Mouse (Mus musculus): ENCODE results near the gene Tspyl1. TPM values are rescaled to one million over a fixed set of nuclear protein-coding genes. Genes with fewer than 3 reads are reported as not detected.

Gene Tspyl1
- polyA plus RNA-seq, 1 experiment from 2014 or later: 56.3 TPM

DNA sequence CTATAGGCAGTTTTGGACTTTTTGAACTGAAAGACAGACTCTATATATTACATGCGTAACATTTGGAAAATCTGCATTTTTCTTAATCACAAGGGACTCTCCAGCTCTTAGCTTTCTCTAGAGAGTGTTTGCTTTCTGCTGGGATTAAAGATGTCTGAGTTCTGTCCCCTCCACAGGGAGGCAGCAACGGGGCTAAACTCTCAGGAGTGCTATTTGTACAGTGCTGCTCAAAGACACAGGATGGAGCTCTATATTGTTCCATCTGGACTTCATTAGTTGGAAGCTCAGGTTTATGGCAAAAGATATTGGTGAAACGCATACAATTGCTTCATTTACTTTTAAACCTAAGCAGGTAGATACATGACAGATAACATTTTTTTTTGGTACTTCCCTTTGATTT lies 30.5 kb downstream of the Tspyl1 start:
- H3K36me3 ChIP-seq (ENCODE audit: control insufficient read depth, insufficient read depth, low read length): no peaks in the 10 kb centered on the region
- H3K4me3 ChIP-seq (ENCODE audit: low read depth, low read length): no peak overlapping the region
- H3K9me3 ChIP-seq (ENCODE audit: control insufficient read depth, low read depth, low read length): no peaks in the 10 kb centered on the region
- ATAC-seq (ENCODE audit: insufficient number of reproducible peaks, insufficient read depth, low FRiP score, low read depth): no peak
- H3K4me2 ChIP-seq (replicated peaks; ENCODE audit: low read depth, low read length): no peak overlapping the region
- H3K27ac ChIP-seq (ENCODE audit: low read length): no peak overlapping the region
- no peak overlapping the region for H3K9ac ChIP-seq (replicated peaks; ENCODE audit: low read depth, low read length)
- H3K4me1 ChIP-seq (ENCODE audit: control insufficient read depth, insufficient read depth, low read length): no peaks in the 10 kb centered on the region; the same call in 1 of the 2 replicates
- no peaks in the 10 kb centered on the region for H3K27me3 ChIP-seq (ENCODE audit: control insufficient read depth, insufficient read depth, low read length)
- WGBS: 76% methylated on average over 3 of the region's 3 CpGs

GRCm38 (mm10) chr10:34316571-34317216 lies 34.7 kb downstream of the Tspyl1 start:
- Histone ChIP-seq H3K4me3 (ENCODE audit: low read depth, low read length) (no peak overlapping the region), H3K27ac (ENCODE audit: low read length) (no peak overlapping the region), H3K9me3 (ENCODE audit: control insufficient read depth, low read depth, low read length) (no peaks in the 10 kb centered on the region), H3K9ac (replicated peaks; ENCODE audit: low read depth, low read length) (no peak overlapping the region), H3K36me3 (ENCODE audit: control insufficient read depth, insufficient read depth, low read length) (peaks cover under 1% of the 10 kb centered on the region; the same call in 1 of the 2 replicates), H3K4me2 (replicated peaks; ENCODE audit: low read depth, low read length) (0 out of 2 replicates have a peak overlapping the region, but pooled peaks have one; percentile 5), H3K4me1 (ENCODE audit: control insufficient read depth, insufficient read depth, low read length) (no peaks in the 10 kb centered on the region; the same call in 1 of the 2 replicates), H3K27me3 (ENCODE audit: control insufficient read depth, insufficient read depth, low read length) (no peaks in the 10 kb centered on the region)
- peak; percentile 81 for ATAC-seq (ENCODE audit: insufficient number of reproducible peaks, insufficient read depth, low FRiP score, low read depth)
- 2% methylated on average over 3 of the region's 3 CpGs for WGBS

- WGBS: 37% methylated on average over 2 of the region's 2 CpGs
- Histone ChIP-seq H3K4me3 (ENCODE audit: low read depth, low read length) (no peak overlapping the region), H3K9ac (replicated peaks; ENCODE audit: low read depth, low read length) (no peak overlapping the region), H3K36me3 (ENCODE audit: control insufficient read depth, insufficient read depth, low read length) (peaks cover 5% of the 10 kb centered on the region; the same call in 1 of the 2 replicates), H3K27ac (ENCODE audit: low read length) (no peak overlapping the region), H3K9me3 (ENCODE audit: control insufficient read depth, low read depth, low read length) (no peaks in the 10 kb centered on the region), H3K4me1 (ENCODE audit: control insufficient read depth, insufficient read depth, low read length) (no peaks in the 10 kb centered on the region; the same call in 1 of the 2 replicates), H3K4me2 (replicated peaks; ENCODE audit: low read depth, low read length) (no peak overlapping the region), H3K27me3 (ENCODE audit: control insufficient read depth, insufficient read depth, low read length) (no peaks in the 10 kb centered on the region)
- ATAC-seq (ENCODE audit: insufficient number of reproducible peaks, insufficient read depth, low FRiP score, low read depth): no peak
These were observed 35.2 kb downstream of the Tspyl1 start for GRCm38 (mm10) chr10:34317217-34317606.

DNA sequence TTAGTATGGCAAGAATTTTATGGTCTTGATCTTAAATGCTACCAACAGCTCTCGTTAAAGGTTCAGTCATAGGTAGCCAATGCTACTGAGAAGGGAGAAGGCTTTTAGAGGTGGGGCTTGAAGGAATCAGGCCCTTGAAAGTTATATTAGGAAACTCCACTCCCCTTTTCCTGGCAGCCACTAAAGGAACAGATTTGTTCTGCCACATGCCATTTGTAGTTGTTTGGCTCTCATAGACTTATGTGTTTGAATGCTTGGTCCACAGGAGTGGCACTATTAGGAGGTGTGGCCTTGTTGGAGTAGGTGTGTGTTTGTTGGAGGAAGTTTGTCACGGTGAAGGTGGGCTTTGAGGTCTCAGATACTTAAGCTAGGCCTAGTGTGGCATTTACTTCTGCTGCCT lies 38.8 kb downstream of the Tspyl1 start:
- Histone ChIP-seq H3K36me3 (ENCODE audit: control insufficient read depth, insufficient read depth, low read length) (peaks cover 5% of the 10 kb centered on the region; the same call in 1 of the 2 replicates), H3K4me1 (ENCODE audit: control insufficient read depth, insufficient read depth, low read length) (no peaks in the 10 kb centered on the region; the same call in 1 of the 2 replicates), H3K9ac (replicated peaks; ENCODE audit: low read depth, low read length) (no peak overlapping the region), H3K9me3 (ENCODE audit: control insufficient read depth, low read depth, low read length) (no peaks in the 10 kb centered on the region), H3K4me3 (ENCODE audit: low read depth, low read length) (no peak overlapping the region), H3K27ac (ENCODE audit: low read length) (no peak overlapping the region), H3K4me2 (replicated peaks; ENCODE audit: low read depth, low read length) (no peak overlapping the region), H3K27me3 (ENCODE audit: control insufficient read depth, insufficient read depth, low read length) (no peaks in the 10 kb centered on the region)
- no peak for ATAC-seq (ENCODE audit: insufficient number of reproducible peaks, insufficient read depth, low FRiP score, low read depth)
- WGBS: 81% methylated on average over 2 of the region's 2 CpGs

- Histone ChIP-seq H3K27me3 (ENCODE audit: control insufficient read depth, insufficient read depth, low read length) (no peaks in the 10 kb centered on the region), H3K4me2 (replicated peaks; ENCODE audit: low read depth, low read length) (no peak overlapping the region), H3K9ac (replicated peaks; ENCODE audit: low read depth, low read length) (no peak overlapping the region), H3K27ac (ENCODE audit: low read length) (no peak overlapping the region), H3K9me3 (ENCODE audit: control insufficient read depth, low read depth, low read length) (no peaks in the 10 kb centered on the region), H3K4me1 (ENCODE audit: control insufficient read depth, insufficient read depth, low read length) (no peaks in the 10 kb centered on the region), H3K36me3 (ENCODE audit: control insufficient read depth, insufficient read depth, low read length) (peaks cover 5% of the 10 kb centered on the region; the same call in 1 of the 2 replicates), H3K4me3 (ENCODE audit: low read depth, low read length) (no peak overlapping the region)
- WGBS: 22% methylated on average over 4 of the region's 4 CpGs
- ATAC-seq (ENCODE audit: insufficient number of reproducible peaks, insufficient read depth, low FRiP score, low read depth): no peak
These were observed 44.7 kb downstream of the Tspyl1 start for GRCm38 (mm10) chr10:34326701-34327100.

- 60% methylated on average over 5 of the region's 5 CpGs for WGBS
- H3K27ac ChIP-seq (ENCODE audit: low read length): no peak overlapping the region
- ATAC-seq (ENCODE audit: insufficient number of reproducible peaks, insufficient read depth, low FRiP score, low read depth): no peak
- H3K4me3 ChIP-seq (ENCODE audit: low read depth, low read length): no peak overlapping the region
- no peak overlapping the region for H3K4me2 ChIP-seq (replicated peaks; ENCODE audit: low read depth, low read length)
- H3K9ac ChIP-seq (replicated peaks; ENCODE audit: low read depth, low read length): no peak overlapping the region
- no peaks in the 10 kb centered on the region for H3K9me3 ChIP-seq (ENCODE audit: control insufficient read depth, low read depth, low read length)
- no peaks in the 10 kb centered on the region for H3K27me3 ChIP-seq (ENCODE audit: control insufficient read depth, insufficient read depth, low read length)
- peaks cover under 1% of the 10 kb centered on the region; the same call in 1 of the 2 replicates for H3K36me3 ChIP-seq (ENCODE audit: control insufficient read depth, insufficient read depth, low read length)
- no peaks in the 10 kb centered on the region for H3K4me1 ChIP-seq (ENCODE audit: control insufficient read depth, insufficient read depth, low read length)
These were observed 45.2 kb downstream of the Tspyl1 start for GRCm38 (mm10) chr10:34327144-34327543.

GRCm38 (mm10) chr10:34328310-34328709 lies 46.3 kb downstream of the Tspyl1 start:
- H3K27ac ChIP-seq (ENCODE audit: low read length): no peak overlapping the region
- H3K4me3 ChIP-seq (ENCODE audit: low read depth, low read length): no peak overlapping the region
- ATAC-seq (ENCODE audit: insufficient number of reproducible peaks, insufficient read depth, low FRiP score, low read depth): 0 out of 2 replicates have a peak, but pooled peaks have one; percentile 46
- no peaks in the 10 kb centered on the region for H3K9me3 ChIP-seq (ENCODE audit: control insufficient read depth, low read depth, low read length)
- H3K36me3 ChIP-seq (ENCODE audit: control insufficient read depth, insufficient read depth, low read length): no peaks in the 10 kb centered on the region
- H3K9ac ChIP-seq (replicated peaks; ENCODE audit: low read depth, low read length): no peak overlapping the region
- 3% methylated on average over 2 of the region's 2 CpGs for WGBS
- H3K4me1 ChIP-seq (ENCODE audit: control insufficient read depth, insufficient read depth, low read length): no peaks in the 10 kb centered on the region
- no peaks in the 10 kb centered on the region for H3K27me3 ChIP-seq (ENCODE audit: control insufficient read depth, insufficient read depth, low read length)
- no peak overlapping the region for H3K4me2 ChIP-seq (replicated peaks; ENCODE audit: low read depth, low read length)
